Mouse (Mus musculus): ENCODE results near the gene Ak7.

DNA sequence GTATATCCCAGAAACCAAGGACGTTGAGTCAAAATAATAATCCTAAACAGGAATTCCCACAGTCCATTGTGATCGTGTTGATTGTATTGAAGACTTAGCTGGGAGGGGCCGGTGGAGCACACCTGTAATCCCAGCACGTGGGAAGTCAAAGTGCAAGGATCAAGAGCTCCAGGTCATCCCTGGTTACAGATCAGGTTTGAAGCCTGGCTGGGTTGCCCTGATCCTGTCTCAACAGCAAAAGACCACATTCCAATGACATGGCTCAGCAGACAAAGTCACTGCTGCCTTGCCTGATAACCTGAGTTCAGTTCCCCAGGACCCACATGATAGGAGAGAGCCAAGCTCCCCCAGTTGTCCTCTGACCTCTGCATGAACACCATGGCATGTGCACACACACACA is 18.4 kb upstream of the Ak7 start:
- TF ChIP-seq TCF12 (IDR thresholded peaks at IDR 0.05; ENCODE audit: insufficient read depth, poor library complexity, severe bottlenecking) (no peak), POLR2AphosphoS2 (IDR thresholded peaks at IDR 0.05; ENCODE audit: insufficient read length, low read depth) (no peak), USF1 (IDR thresholded peaks at IDR 0.05; ENCODE audit: low read depth) (no peak), E2F4 (IDR thresholded peaks at IDR 0.05; ENCODE audit: insufficient read depth) (no peak), POLR2A (IDR thresholded peaks at IDR 0.05; ENCODE audit: insufficient read length, low read depth) (no peak), CEBPB (IDR thresholded peaks at IDR 0.05; ENCODE audit: insufficient read depth, poor library complexity, severe bottlenecking) (no peak), MAX (IDR thresholded peaks at IDR 0.05; ENCODE audit: low read depth) (no peak), MYOD1 (IDR thresholded peaks at IDR 0.05; ENCODE audit: control insufficient read depth in 1 of 3, insufficient read length in 2 of 3, low read depth in 2 of 3) (no peak), TCF3 (IDR thresholded peaks at IDR 0.05; ENCODE audit: insufficient read length, low read depth) (no peak), SRF (IDR thresholded peaks at IDR 0.05; ENCODE audit: control insufficient read depth, insufficient read length, low read depth) (no peak), REST (IDR thresholded peaks at IDR 0.05; ENCODE audit: insufficient read depth, insufficient read length) (no peak)

Measured in myocyte (in vitro differentiated cells).